Mouse (Mus musculus) intestine, postnatal 0 days (tissue): ENCODE measurements around the gene Apol6. TPM values are rescaled to one million over a fixed set of nuclear protein-coding genes. Genes with fewer than 3 reads are reported as not detected.
A peak's percentile ranks its signal among the peaks of the same experiment; 100 is the strongest.

Source experiments
- ATAC-seq: fragments of 200-750 bp; cut with Nextera tagmentation; 2 replicates; pipeline ENCODE4 v1.8.0; 2017; ENCODE audit warnings: mild to moderate bottlenecking, moderate TSS enrichment, moderate library complexity
- H3K27ac ChIP-seq: fragments of 300-500 bp; sonication (generic); 2 replicates; pipeline ENCODE4 v1.5.1; 2014; ENCODE audit warnings: mild to moderate bottlenecking, low read depth, low read length, moderate library complexity
- H3K27me3 ChIP-seq: fragments of 300-500 bp; sonication (generic); replicated peaks from 2 replicates; pipeline ENCODE4 v1.6.1; 2014; ENCODE audit warnings: low read length, mixed read lengths; ENCODE audit not compliant: control insufficient read depth, insufficient read depth
- H3K36me3 ChIP-seq: fragments of 300-500 bp; sonication (generic); 2 replicates; pipeline ENCODE4 v1.6.1; 2014; ENCODE audit warnings: mild to moderate bottlenecking, moderate library complexity; ENCODE audit not compliant: control insufficient read depth, insufficient read depth
- H3K4me1 ChIP-seq: fragments of 300-500 bp; sonication (generic); replicated peaks from 2 replicates; pipeline ENCODE4 v1.6.1; 2014; ENCODE audit warnings: antibody characterized with exemption, low read length, mixed read lengths; ENCODE audit not compliant: control insufficient read depth, insufficient read depth
- H3K4me2 ChIP-seq: fragments of 300-500 bp; sonication (generic); replicated peaks from 2 replicates; pipeline ENCODE4 v1.6.1; 2014; ENCODE audit warnings: low read depth, mild to moderate bottlenecking, moderate library complexity
- H3K4me3 ChIP-seq: fragments of 300-500 bp; sonication (generic); 2 replicates; pipeline ENCODE4 v1.5.1; 2014; ENCODE audit warnings: low read depth, low read length
- H3K9ac ChIP-seq: fragments of 300-500 bp; sonication (generic); 2 replicates; pipeline ENCODE4 v1.6.1; 2014; ENCODE audit warnings: mild to moderate bottlenecking, low read depth, low read length
- H3K9me3 ChIP-seq: fragments of 300-500 bp; sonication (generic); 2 replicates; pipeline ENCODE4 v1.6.1; 2016; ENCODE audit warnings: mixed run types; ENCODE audit not compliant: control insufficient read depth
- CTCF ChIP-seq: sonication (generic); IDR thresholded peaks from 2 replicates; pipeline ENCODE4 v1.5.1; 2016; ENCODE audit warnings: low read depth, mild to moderate bottlenecking, control low read depth, antibody characterized with exemption, moderate library complexity
- WGBS: fragments of 180-500 bp; shearing (Covaris S2); extraction: QIAGEN DNeasy Blood & Tissue Kit; methylation state at CpG from one replicate; pipeline ENCODE4 v1.1.7; 2014; 5-methylcytosine and 5-hydroxymethylcytosine counted together
- polyA plus RNA-seq: library from polyadenylated mRNA; unstranded; fragments of >200 nt; fragmentation: Nextera tagmentation; extraction: Ambion mirVana; gene quantifications from 2 replicates; pipeline ENCODE4 v1.2.1, GENCODE M21; 2015

Apol6 gene
- polyA plus RNA-seq, 1 experiment from 2014 or later: 1.3 TPM

DNA sequence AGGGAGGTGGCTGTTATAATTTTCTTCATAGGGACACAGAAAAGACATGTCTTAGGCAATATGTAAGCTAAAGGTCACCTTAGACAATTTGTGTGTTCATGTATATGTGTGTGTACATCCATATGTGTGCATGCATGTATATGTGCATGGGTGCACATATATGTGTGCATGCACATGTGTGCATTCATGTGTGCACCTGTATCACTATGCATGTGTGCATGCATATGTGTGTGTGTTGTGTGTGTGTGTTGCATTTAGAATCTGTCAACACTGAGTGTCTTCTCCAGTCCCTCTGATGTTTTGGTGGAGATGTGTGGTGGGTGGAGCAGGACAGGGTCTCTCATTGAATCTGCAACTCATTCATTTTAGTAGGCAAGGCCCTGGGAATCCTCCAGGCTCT is 18.2 kb downstream of the Apol6 start:
- no peaks in the 10 kb centered on the region for H3K27me3 ChIP-seq
- H3K4me3 ChIP-seq: no peak overlapping the region
- 0 out of 2 replicates have a peak, but pooled peaks cover 4% of the 10 kb centered on the region for H3K4me1 ChIP-seq
- no peaks in the 10 kb centered on the region for H3K9me3 ChIP-seq
- no peak for ATAC-seq
- TF ChIP-seq CTCF: no peak
- no peak overlapping the region for H3K27ac ChIP-seq
- no peaks in the 10 kb centered on the region for H3K36me3 ChIP-seq
- H3K4me2 ChIP-seq: no peak overlapping the region
- no peak overlapping the region for H3K9ac ChIP-seq

- H3K9ac ChIP-seq: no peak overlapping the region
- H3K27me3 ChIP-seq: no peaks in the 10 kb centered on the region
- no peak for TF ChIP-seq CTCF
- no peak overlapping the region for H3K4me2 ChIP-seq
- H3K9me3 ChIP-seq: no peaks in the 10 kb centered on the region
- H3K27ac ChIP-seq: no peak overlapping the region
- H3K4me1 ChIP-seq: 0 out of 2 replicates have a peak, but pooled peaks cover 4% of the 10 kb centered on the region
- H3K36me3 ChIP-seq: no peaks in the 10 kb centered on the region
- WGBS: 58% methylated on average over 6 of the region's 6 CpGs
- ATAC-seq: 0 out of 2 replicates have a peak, but pooled peaks have one; percentile 25
- H3K4me3 ChIP-seq: no peak overlapping the region
Observed at GRCm38 (mm10) chr15:77065259-77065852, 20.8 kb downstream of the Apol6 start.

DNA sequence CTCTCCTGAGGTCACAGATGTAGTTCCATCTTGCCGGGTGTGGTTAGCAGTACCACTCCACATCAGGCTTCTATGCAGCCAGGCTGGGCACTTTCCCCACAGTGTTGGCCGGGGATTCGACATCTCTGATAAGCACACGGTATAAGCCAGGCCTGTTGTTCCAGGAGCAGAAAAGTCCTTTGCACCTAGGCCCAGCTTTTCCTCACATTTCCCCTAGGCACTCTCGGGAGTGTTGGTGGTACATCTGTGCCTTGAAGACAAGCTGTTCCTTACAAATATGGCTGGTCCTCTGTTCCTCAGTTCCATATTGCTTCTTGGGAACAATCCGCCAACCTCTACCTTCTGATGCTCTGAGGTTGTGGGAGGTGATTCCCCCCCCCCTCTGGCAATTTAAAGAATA is 21.7 kb downstream of the Apol6 start:
- Histone ChIP-seq H3K36me3 (no peaks in the 10 kb centered on the region), H3K9ac (no peak overlapping the region), H3K27ac (no peak overlapping the region), H3K9me3 (no peaks in the 10 kb centered on the region), H3K4me2 (no peak overlapping the region), H3K4me3 (no peak overlapping the region), H3K4me1 (0 out of 2 replicates have a peak, but pooled peaks cover 4% of the 10 kb centered on the region), H3K27me3 (no peaks in the 10 kb centered on the region)
- WGBS: 60% methylated on average over 6 of the region's 6 CpGs
- no peak for ATAC-seq
- TF ChIP-seq CTCF: no peak

DNA sequence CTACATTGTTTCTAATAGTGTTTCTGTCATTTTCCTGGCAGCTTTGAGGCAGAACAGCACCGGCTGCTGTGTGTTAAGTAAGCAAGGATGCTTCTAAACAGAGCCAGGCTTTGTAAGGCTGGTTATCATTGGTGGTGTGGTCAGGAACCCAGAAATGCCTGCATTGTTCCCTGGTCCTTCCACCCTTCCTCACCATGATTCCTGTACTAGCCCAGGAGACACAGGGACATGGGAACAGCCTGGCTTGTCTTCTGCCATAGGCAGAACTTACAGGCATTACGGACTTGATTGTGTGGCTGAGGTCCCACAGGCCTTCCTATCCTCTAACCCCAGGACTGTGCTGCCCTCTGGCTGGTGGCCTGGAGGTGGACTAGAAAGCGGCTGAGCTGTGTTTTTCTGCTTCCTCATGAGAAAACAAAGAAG is 23.9 kb downstream of the Apol6 start:
- WGBS: 62% methylated on average over 3 of the region's 3 CpGs
- Histone ChIP-seq H3K4me3 (no peak overlapping the region), H3K27ac (peak overlapping the region; percentile 7; the same call in 1 of the 2 replicates), H3K9me3 (no peaks in the 10 kb centered on the region), H3K4me1 (peaks cover 12% of the 10 kb centered on the region; the same call in 1 of the 2 replicates), H3K4me2 (no peak overlapping the region), H3K9ac (no peak overlapping the region), H3K36me3 (no peaks in the 10 kb centered on the region), H3K27me3 (no peaks in the 10 kb centered on the region)
- ATAC-seq: no peak
- peak; percentile 63 for TF ChIP-seq CTCF

DNA sequence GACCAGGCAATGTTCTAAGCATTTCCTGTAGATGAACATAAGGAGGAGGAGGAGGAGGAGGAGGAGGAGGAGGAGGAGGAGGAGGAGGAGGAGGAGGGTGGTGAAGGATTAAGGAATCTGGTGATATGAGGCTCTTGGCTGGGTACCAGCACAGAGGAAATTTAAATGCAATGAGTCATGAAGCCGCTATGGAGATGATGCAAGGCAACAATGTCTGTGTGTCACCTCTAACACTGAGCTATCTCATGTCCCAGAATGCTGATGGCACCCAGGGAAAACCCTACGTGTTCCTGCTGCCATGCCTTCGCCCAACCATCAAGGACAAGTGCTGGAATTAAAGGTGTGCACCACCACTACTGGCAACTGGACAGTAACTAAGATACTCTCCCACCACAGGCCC is 24.5 kb downstream of the Apol6 start:
- Histone ChIP-seq H3K27me3 (no peaks in the 10 kb centered on the region), H3K4me2 (no peak overlapping the region), H3K4me3 (no peak overlapping the region), H3K9ac (no peak overlapping the region), H3K36me3 (no peaks in the 10 kb centered on the region), H3K27ac (no peak overlapping the region), H3K4me1 (peaks cover 12% of the 10 kb centered on the region; the same call in 1 of the 2 replicates), H3K9me3 (no peaks in the 10 kb centered on the region)
- 83% methylated on average over 3 of the region's 3 CpGs for WGBS
- no peak for TF ChIP-seq CTCF
- no peak for ATAC-seq

DNA sequence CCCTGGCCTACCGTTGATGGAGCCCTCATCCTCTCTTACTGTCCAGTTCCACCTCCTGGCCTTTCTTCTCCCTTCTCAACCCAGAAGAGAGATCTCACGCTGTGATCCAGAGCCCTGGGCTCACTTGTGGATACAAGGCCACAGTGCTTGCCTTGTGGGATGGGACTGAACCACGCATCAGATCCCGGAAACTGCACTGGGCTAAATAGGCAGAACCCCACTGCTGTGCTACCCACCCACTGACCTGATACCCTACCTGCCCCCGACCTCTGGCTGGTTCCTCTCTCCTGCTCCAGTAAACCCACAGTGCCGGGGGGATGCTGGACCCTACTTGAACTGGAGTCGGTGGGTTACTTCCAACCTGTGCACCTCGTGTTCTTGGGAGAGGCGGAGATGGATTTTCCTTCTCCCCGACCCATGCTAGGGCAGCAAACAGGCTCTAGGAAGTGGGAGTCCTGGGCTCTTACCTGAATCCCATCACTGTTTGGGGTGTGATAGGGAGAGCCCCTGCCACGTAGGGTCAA is 26.3 kb downstream of the Apol6 start:
- no peak overlapping the region for H3K27ac ChIP-seq
- H3K9me3 ChIP-seq: no peaks in the 10 kb centered on the region
- H3K4me2 ChIP-seq: no peak overlapping the region
- no peaks in the 10 kb centered on the region for H3K36me3 ChIP-seq
- 87% methylated on average over 11 of the region's 11 CpGs for WGBS
- TF ChIP-seq CTCF: no peak
- H3K9ac ChIP-seq: no peak overlapping the region
- no peaks in the 10 kb centered on the region for H3K27me3 ChIP-seq
- no peak overlapping the region for H3K4me3 ChIP-seq
- no peak for ATAC-seq
- H3K4me1 ChIP-seq: peaks cover 14% of the 10 kb centered on the region; the same call in 1 of the 2 replicates
